Mouse (Mus musculus): Measurements from ENCODE around the gene Zc2hc1b. TPM values are rescaled to one million over a fixed set of nuclear protein-coding genes. Genes with fewer than 3 reads are reported as not detected.

The Zc2hc1b gene
- polyA plus RNA-seq, 1 experiment, result not detected

GRCm38 (mm10) chr10:13135276-13135675, 42.5 kb downstream of the Zc2hc1b start:
- H3K79me3 ChIP-seq (ENCODE audit: low read depth), result no peaks in the 10 kb centered on the region
- no peaks in the 10 kb centered on the region for H3K36me3 ChIP-seq (ENCODE audit: control insufficient read depth, insufficient read depth)
- H3ac ChIP-seq (ENCODE audit: control insufficient read depth, insufficient read length, low read depth), result no peak overlapping the region
- no peak overlapping the region for H3K4me3 ChIP-seq (ENCODE audit: insufficient read depth, poor library complexity, severe bottlenecking)
- H3K27me3 ChIP-seq (ENCODE audit: control insufficient read depth, insufficient read depth, insufficient read length), result peaks cover 16% of the 10 kb centered on the region
- TF ChIP-seq FOSL1 (IDR thresholded peaks at IDR 0.05; ENCODE audit: insufficient read depth, low read length, poor library complexity, severe bottlenecking), result no peak
- TF ChIP-seq MYOD1 (IDR thresholded peaks at IDR 0.05; ENCODE audit: control insufficient read depth, insufficient read length, low read depth), result no peak
- TF ChIP-seq CEBPB (IDR thresholded peaks at IDR 0.05; ENCODE audit: low read depth), result no peak
- no peak for TF ChIP-seq MYOG (IDR thresholded peaks at IDR 0.05; ENCODE audit: control insufficient read depth, extremely low read depth, insufficient read length)
- TF ChIP-seq CTCF (IDR thresholded peaks at IDR 0.05; ENCODE audit: control insufficient read depth, insufficient read depth, insufficient read length), result no peak
- no peak for TF ChIP-seq MAX (IDR thresholded peaks at IDR 0.05)
- TF ChIP-seq USF1 (IDR thresholded peaks at IDR 0.05; ENCODE audit: low read depth), result no peak
- H3K79me2 ChIP-seq (ENCODE audit: control insufficient read depth, insufficient read depth), result no peaks in the 10 kb centered on the region

- Histone ChIP-seq H3K79me2 (ENCODE audit: control insufficient read depth, insufficient read depth) (no peaks in the 10 kb centered on the region), H3K27me3 (ENCODE audit: control insufficient read depth, insufficient read depth, insufficient read length) (peaks cover 10% of the 10 kb centered on the region), H3K4me3 (ENCODE audit: insufficient read depth, poor library complexity, severe bottlenecking) (no peak overlapping the region), H3ac (ENCODE audit: control insufficient read depth, insufficient read length, low read depth) (no peak overlapping the region), H3K36me3 (ENCODE audit: control insufficient read depth, insufficient read depth) (no peaks in the 10 kb centered on the region), H3K79me3 (ENCODE audit: low read depth) (no peaks in the 10 kb centered on the region)
- TF ChIP-seq MAX (IDR thresholded peaks at IDR 0.05) (no peak), USF1 (IDR thresholded peaks at IDR 0.05; ENCODE audit: low read depth) (no peak), FOSL1 (IDR thresholded peaks at IDR 0.05; ENCODE audit: insufficient read depth, low read length, poor library complexity, severe bottlenecking) (no peak), CTCF (IDR thresholded peaks at IDR 0.05; ENCODE audit: control insufficient read depth, insufficient read depth, insufficient read length) (no peak), MYOD1 (IDR thresholded peaks at IDR 0.05; ENCODE audit: control insufficient read depth, insufficient read length, low read depth) (no peak), CEBPB (IDR thresholded peaks at IDR 0.05; ENCODE audit: low read depth) (no peak), MYOG (IDR thresholded peaks at IDR 0.05; ENCODE audit: control insufficient read depth, extremely low read depth, insufficient read length) (no peak)
Measured at GRCm38 (mm10) chr10:13133850-13134249, 44.0 kb downstream of the Zc2hc1b start.

GRCm38 (mm10) chr10:13127946-13128345, 49.9 kb downstream of the Zc2hc1b start:
- Histone ChIP-seq H3K27me3 (ENCODE audit: control insufficient read depth, insufficient read depth, insufficient read length) (no peaks in the 10 kb centered on the region), H3K79me3 (ENCODE audit: low read depth) (no peaks in the 10 kb centered on the region), H3ac (ENCODE audit: control insufficient read depth, insufficient read length, low read depth) (no peak overlapping the region), H3K79me2 (ENCODE audit: control insufficient read depth, insufficient read depth) (no peaks in the 10 kb centered on the region), H3K36me3 (ENCODE audit: control insufficient read depth, insufficient read depth) (no peaks in the 10 kb centered on the region), H3K4me3 (ENCODE audit: insufficient read depth, poor library complexity, severe bottlenecking) (no peak overlapping the region)
- no peak for TF ChIP-seq USF1 (IDR thresholded peaks at IDR 0.05; ENCODE audit: low read depth)
- no peak for TF ChIP-seq CEBPB (IDR thresholded peaks at IDR 0.05; ENCODE audit: low read depth)
- no peak for TF ChIP-seq FOSL1 (IDR thresholded peaks at IDR 0.05; ENCODE audit: insufficient read depth, low read length, poor library complexity, severe bottlenecking)
- TF ChIP-seq CTCF (IDR thresholded peaks at IDR 0.05; ENCODE audit: control insufficient read depth, insufficient read depth, insufficient read length), result no peak
- TF ChIP-seq MYOG (IDR thresholded peaks at IDR 0.05; ENCODE audit: control insufficient read depth, extremely low read depth, insufficient read length), result no peak
- TF ChIP-seq MAX (IDR thresholded peaks at IDR 0.05), result no peak
- no peak for TF ChIP-seq MYOD1 (IDR thresholded peaks at IDR 0.05; ENCODE audit: control insufficient read depth, insufficient read length, low read depth)

- Histone ChIP-seq H3ac (ENCODE audit: control insufficient read depth, insufficient read length, low read depth) (no peak overlapping the region), H3K79me3 (ENCODE audit: low read depth) (no peaks in the 10 kb centered on the region), H3K36me3 (ENCODE audit: control insufficient read depth, insufficient read depth) (no peaks in the 10 kb centered on the region), H3K4me3 (ENCODE audit: insufficient read depth, poor library complexity, severe bottlenecking) (no peak overlapping the region), H3K27me3 (ENCODE audit: control insufficient read depth, insufficient read depth, insufficient read length) (no peaks in the 10 kb centered on the region), H3K79me2 (ENCODE audit: control insufficient read depth, insufficient read depth) (no peaks in the 10 kb centered on the region)
- TF ChIP-seq CTCF (IDR thresholded peaks at IDR 0.05; ENCODE audit: control insufficient read depth, insufficient read depth, insufficient read length) (no peak), FOSL1 (IDR thresholded peaks at IDR 0.05; ENCODE audit: insufficient read depth, low read length, poor library complexity, severe bottlenecking) (no peak), MYOD1 (IDR thresholded peaks at IDR 0.05; ENCODE audit: control insufficient read depth, insufficient read length, low read depth) (no peak), MYOG (IDR thresholded peaks at IDR 0.05; ENCODE audit: control insufficient read depth, extremely low read depth, insufficient read length) (no peak), CEBPB (IDR thresholded peaks at IDR 0.05; ENCODE audit: low read depth) (no peak), USF1 (IDR thresholded peaks at IDR 0.05; ENCODE audit: low read depth) (no peak)
Measured at GRCm38 (mm10) chr10:13127335-13127734, 50.5 kb downstream of the Zc2hc1b start.

- no peaks in the 10 kb centered on the region for H3K79me2 ChIP-seq (ENCODE audit: control insufficient read depth, insufficient read depth)
- H3ac ChIP-seq (ENCODE audit: control insufficient read depth, insufficient read length, low read depth), result no peak overlapping the region
- no peak for TF ChIP-seq USF1 (IDR thresholded peaks at IDR 0.05; ENCODE audit: low read depth)
- no peak for TF ChIP-seq MYOD1 (IDR thresholded peaks at IDR 0.05; ENCODE audit: control insufficient read depth, insufficient read length, low read depth)
- no peak for TF ChIP-seq MAX (IDR thresholded peaks at IDR 0.05)
- no peak for TF ChIP-seq FOSL1 (IDR thresholded peaks at IDR 0.05; ENCODE audit: insufficient read depth, low read length, poor library complexity, severe bottlenecking)
- no peak for TF ChIP-seq CTCF (IDR thresholded peaks at IDR 0.05; ENCODE audit: control insufficient read depth, insufficient read depth, insufficient read length)
- TF ChIP-seq CEBPB (IDR thresholded peaks at IDR 0.05; ENCODE audit: low read depth), result no peak
- TF ChIP-seq MYOG (IDR thresholded peaks at IDR 0.05; ENCODE audit: control insufficient read depth, extremely low read depth, insufficient read length), result no peak
- no peaks in the 10 kb centered on the region for H3K36me3 ChIP-seq (ENCODE audit: control insufficient read depth, insufficient read depth)
- H3K79me3 ChIP-seq (ENCODE audit: low read depth), result no peaks in the 10 kb centered on the region
- no peak overlapping the region for H3K4me3 ChIP-seq (ENCODE audit: insufficient read depth, poor library complexity, severe bottlenecking)
- H3K27me3 ChIP-seq (ENCODE audit: control insufficient read depth, insufficient read depth, insufficient read length), result no peaks in the 10 kb centered on the region
Measured at GRCm38 (mm10) chr10:13125811-13126210, 52.0 kb downstream of the Zc2hc1b start.

GRCm38 (mm10) chr10:13119300-13119699, 58.5 kb downstream of the Zc2hc1b start:
- Histone ChIP-seq H3ac (ENCODE audit: control insufficient read depth, insufficient read length, low read depth) (no peak overlapping the region), H3K79me3 (ENCODE audit: low read depth) (no peaks in the 10 kb centered on the region), H3K4me3 (ENCODE audit: insufficient read depth, poor library complexity, severe bottlenecking) (no peak overlapping the region), H3K79me2 (ENCODE audit: control insufficient read depth, insufficient read depth) (no peaks in the 10 kb centered on the region), H3K27me3 (ENCODE audit: control insufficient read depth, insufficient read depth, insufficient read length) (peaks cover 3% of the 10 kb centered on the region), H3K36me3 (ENCODE audit: control insufficient read depth, insufficient read depth) (no peaks in the 10 kb centered on the region)
- TF ChIP-seq FOSL1 (IDR thresholded peaks at IDR 0.05; ENCODE audit: insufficient read depth, low read length, poor library complexity, severe bottlenecking) (no peak), USF1 (IDR thresholded peaks at IDR 0.05; ENCODE audit: low read depth) (no peak), MYOG (IDR thresholded peaks at IDR 0.05; ENCODE audit: control insufficient read depth, extremely low read depth, insufficient read length) (no peak), MAX (IDR thresholded peaks at IDR 0.05) (no peak), CTCF (IDR thresholded peaks at IDR 0.05; ENCODE audit: control insufficient read depth, insufficient read depth, insufficient read length) (no peak), MYOD1 (IDR thresholded peaks at IDR 0.05; ENCODE audit: control insufficient read depth, insufficient read length, low read depth) (no peak), CEBPB (IDR thresholded peaks at IDR 0.05; ENCODE audit: low read depth) (no peak)

Data from C2C12 (cell line).